Mouse (Mus musculus): ENCODE measurements around the gene Ackr4. TPM values are rescaled to one million over a fixed set of nuclear protein-coding genes. Genes with fewer than 3 reads are reported as not detected.

Gene Ackr4
- polyA plus RNA-seq, 1 experiment from 2014 or later = 1.1 TPM

- Histone ChIP-seq H3K9me3 (ENCODE audit: control insufficient read depth, low read depth, low read length) (no peaks in the 10 kb centered on the region), H3K9ac (replicated peaks; ENCODE audit: low read depth, low read length) (no peak overlapping the region), H3K4me1 (ENCODE audit: control insufficient read depth, insufficient read depth, low read length) (no peaks in the 10 kb centered on the region), H3K4me3 (ENCODE audit: low read depth, low read length) (no peak overlapping the region), H3K27me3 (ENCODE audit: control insufficient read depth, insufficient read depth, low read length) (no peaks in the 10 kb centered on the region), H3K27ac (ENCODE audit: low read length) (no peak overlapping the region), H3K36me3 (ENCODE audit: control insufficient read depth, insufficient read depth, low read length) (peaks cover 80% of the 10 kb centered on the region), H3K4me2 (replicated peaks; ENCODE audit: low read depth, low read length) (no peak overlapping the region)
- WGBS = 88% methylated on average over 6 of the region's 6 CpGs
- no peak for ATAC-seq (ENCODE audit: insufficient number of reproducible peaks, insufficient read depth, low FRiP score, low read depth)
Measured at GRCm38 (mm10) chr9:104051028-104051427, 75.7 kb downstream of the Ackr4 start.

- no peak overlapping the region for H3K4me2 ChIP-seq (replicated peaks; ENCODE audit: low read depth, low read length)
- no peaks in the 10 kb centered on the region for H3K9me3 ChIP-seq (ENCODE audit: control insufficient read depth, low read depth, low read length)
- WGBS = 88% methylated on average over 4 of the region's 4 CpGs
- H3K4me1 ChIP-seq (ENCODE audit: control insufficient read depth, insufficient read depth, low read length) = no peaks in the 10 kb centered on the region
- no peak overlapping the region for H3K4me3 ChIP-seq (ENCODE audit: low read depth, low read length)
- no peak overlapping the region for H3K27ac ChIP-seq (ENCODE audit: low read length)
- H3K9ac ChIP-seq (replicated peaks; ENCODE audit: low read depth, low read length) = no peak overlapping the region
- H3K36me3 ChIP-seq (ENCODE audit: control insufficient read depth, insufficient read depth, low read length) = peaks cover 23% of the 10 kb centered on the region
- H3K27me3 ChIP-seq (ENCODE audit: control insufficient read depth, insufficient read depth, low read length) = no peaks in the 10 kb centered on the region
- ATAC-seq (ENCODE audit: insufficient number of reproducible peaks, insufficient read depth, low FRiP score, low read depth) = no peak
Measured at GRCm38 (mm10) chr9:104043676-104044075, 83.1 kb downstream of the Ackr4 start.

DNA sequence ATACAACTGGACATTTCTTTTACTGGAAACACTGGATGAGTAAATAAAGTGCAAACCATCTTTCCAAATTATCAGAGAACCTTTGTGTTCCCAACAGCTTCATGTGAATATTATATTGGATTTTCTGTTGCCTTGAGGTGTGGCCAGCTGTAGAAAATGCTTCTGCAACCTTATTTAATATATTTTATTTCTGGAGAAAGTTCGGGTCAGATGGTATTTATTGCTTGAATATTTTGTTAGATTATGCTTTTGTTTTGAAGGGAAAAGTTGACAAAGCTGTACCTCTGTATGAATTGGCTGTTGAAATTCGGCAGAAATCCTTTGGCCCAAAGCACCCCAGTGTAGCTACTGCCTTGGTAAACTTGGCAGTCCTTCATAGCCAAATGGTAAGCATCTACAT lies 86.4 kb downstream of the Ackr4 start, which contains the start of gene Gm28305:
Gene Gm28305, plus strand, starts transcription at position 301 of the 400 bp plus-strand sequence.
- H3K9me3 ChIP-seq (ENCODE audit: control insufficient read depth, low read depth, low read length) = no peaks in the 10 kb centered on the region
- no peak within 1 kb of the TSS for H3K4me3 ChIP-seq (ENCODE audit: low read depth, low read length)
- no peak within 1 kb of the TSS for H3K4me2 ChIP-seq (replicated peaks; ENCODE audit: low read depth, low read length)
- WGBS = 67% methylated on average over 2 of the region's 2 CpGs
- peaks cover 8% of the 10 kb centered on the region for H3K36me3 ChIP-seq (ENCODE audit: control insufficient read depth, insufficient read depth, low read length)
- no peak within 1 kb of the TSS for H3K9ac ChIP-seq (replicated peaks; ENCODE audit: low read depth, low read length)
- no peaks in the 10 kb centered on the region for H3K4me1 ChIP-seq (ENCODE audit: control insufficient read depth, insufficient read depth, low read length)
- no peak for ATAC-seq (ENCODE audit: insufficient number of reproducible peaks, insufficient read depth, low FRiP score, low read depth)
- no peaks in the 10 kb centered on the region for H3K27me3 ChIP-seq (ENCODE audit: control insufficient read depth, insufficient read depth, low read length)
- no peak within 1 kb of the TSS for H3K27ac ChIP-seq (ENCODE audit: low read length)

DNA sequence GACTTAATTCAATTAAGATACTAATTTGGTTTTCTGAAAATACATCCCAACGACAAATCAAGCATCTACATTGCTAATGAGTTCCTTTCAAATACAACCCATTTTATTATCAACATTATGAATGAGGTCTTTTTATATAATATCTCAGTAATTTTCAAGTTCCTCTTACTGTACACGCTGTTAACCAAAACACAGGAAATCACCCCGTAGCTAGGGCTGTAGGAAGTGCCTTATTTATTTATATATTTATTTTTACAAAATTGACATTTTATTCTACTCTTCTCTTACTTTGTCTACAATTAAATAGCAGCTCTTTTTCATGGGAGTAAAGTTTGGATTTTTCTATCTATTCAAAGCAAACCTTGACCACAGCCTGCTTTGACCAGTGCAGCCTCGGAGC lies 87.0 kb downstream of the Ackr4 start:
- Histone ChIP-seq H3K36me3 (ENCODE audit: control insufficient read depth, insufficient read depth, low read length) (peaks cover 8% of the 10 kb centered on the region), H3K9me3 (ENCODE audit: control insufficient read depth, low read depth, low read length) (no peaks in the 10 kb centered on the region), H3K4me1 (ENCODE audit: control insufficient read depth, insufficient read depth, low read length) (no peaks in the 10 kb centered on the region), H3K27ac (ENCODE audit: low read length) (no peak overlapping the region), H3K9ac (replicated peaks; ENCODE audit: low read depth, low read length) (no peak overlapping the region), H3K4me2 (replicated peaks; ENCODE audit: low read depth, low read length) (no peak overlapping the region), H3K4me3 (ENCODE audit: low read depth, low read length) (no peak overlapping the region), H3K27me3 (ENCODE audit: control insufficient read depth, insufficient read depth, low read length) (no peaks in the 10 kb centered on the region)
- WGBS = 82% methylated on average over 4 of the region's 4 CpGs
- no peak for ATAC-seq (ENCODE audit: insufficient number of reproducible peaks, insufficient read depth, low FRiP score, low read depth)

DNA sequence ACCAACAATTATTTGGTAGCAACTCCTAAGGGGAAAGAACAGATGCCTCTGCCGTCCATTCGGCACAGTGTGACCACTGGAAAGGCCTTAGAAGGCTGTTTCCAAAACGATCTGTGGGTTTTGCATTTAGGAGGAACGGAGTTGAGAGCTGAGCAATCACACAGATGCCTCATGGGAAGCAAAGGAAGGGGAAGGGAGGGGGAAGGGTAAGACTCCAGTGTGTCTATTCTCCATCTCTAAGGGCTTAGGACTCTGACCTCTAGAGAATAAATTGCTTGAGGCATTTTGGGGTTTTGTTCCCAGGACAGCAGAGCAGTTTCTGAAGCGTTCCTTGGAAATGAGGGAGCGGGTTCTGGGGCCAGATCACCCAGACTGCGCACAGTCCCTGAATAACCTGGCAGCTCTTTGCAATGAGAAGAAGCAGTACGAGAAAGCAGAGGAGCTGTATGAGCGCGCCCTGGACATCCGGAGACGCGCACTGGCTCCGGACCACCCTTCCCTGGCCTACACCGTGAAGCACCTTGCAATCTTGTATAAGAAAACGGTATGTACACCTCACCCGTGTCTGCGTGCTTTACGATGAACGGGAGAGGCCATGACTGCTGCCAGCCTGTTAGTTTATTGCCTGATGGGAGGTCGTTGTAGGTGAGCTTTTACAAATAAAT lies 87.6 kb downstream of the Ackr4 start:
- Histone ChIP-seq H3K9ac (replicated peaks; ENCODE audit: low read depth, low read length) (no peak overlapping the region), H3K4me1 (ENCODE audit: control insufficient read depth, insufficient read depth, low read length) (no peaks in the 10 kb centered on the region), H3K27ac (ENCODE audit: low read length) (no peak overlapping the region), H3K27me3 (ENCODE audit: control insufficient read depth, insufficient read depth, low read length) (no peaks in the 10 kb centered on the region), H3K4me2 (replicated peaks; ENCODE audit: low read depth, low read length) (no peak overlapping the region), H3K4me3 (ENCODE audit: low read depth, low read length) (no peak overlapping the region), H3K36me3 (ENCODE audit: control insufficient read depth, insufficient read depth, low read length) (peaks cover 8% of the 10 kb centered on the region), H3K9me3 (ENCODE audit: control insufficient read depth, low read depth, low read length) (no peaks in the 10 kb centered on the region)
- 91% methylated on average over 21 of the region's 21 CpGs for WGBS
- ATAC-seq (ENCODE audit: insufficient number of reproducible peaks, insufficient read depth, low FRiP score, low read depth) = no peak

DNA sequence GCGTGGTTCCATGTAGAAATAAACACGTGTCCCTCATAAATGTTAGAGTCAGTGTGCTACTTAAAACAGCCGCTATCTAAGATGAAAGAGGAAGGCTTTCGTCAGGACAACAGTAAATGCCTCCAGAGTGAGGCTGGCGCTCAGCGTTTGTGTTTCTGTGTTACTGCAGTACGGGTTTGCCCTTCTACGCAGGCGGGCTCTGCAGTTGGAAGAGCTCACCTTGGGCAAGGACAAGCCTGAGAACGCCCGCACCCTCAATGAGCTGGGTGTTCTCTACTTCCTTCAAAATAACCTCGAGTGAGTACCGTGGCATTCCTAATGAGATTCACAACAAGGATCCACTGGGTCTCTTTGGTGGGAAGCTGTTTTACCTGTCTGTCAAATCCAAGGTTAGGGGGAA lies 88.5 kb downstream of the Ackr4 start:
- no peak overlapping the region for H3K4me3 ChIP-seq (ENCODE audit: low read depth, low read length)
- WGBS = 91% methylated on average over 13 of the region's 13 CpGs

GRCm38 (mm10) chr9:104035261-104036015 lies 91.3 kb downstream of the Ackr4 start:
- Histone ChIP-seq H3K9me3 (ENCODE audit: control insufficient read depth, low read depth, low read length) (no peaks in the 10 kb centered on the region), H3K27ac (ENCODE audit: low read length) (no peak overlapping the region), H3K9ac (replicated peaks; ENCODE audit: low read depth, low read length) (no peak overlapping the region), H3K4me1 (ENCODE audit: control insufficient read depth, insufficient read depth, low read length) (no peaks in the 10 kb centered on the region), H3K27me3 (ENCODE audit: control insufficient read depth, insufficient read depth, low read length) (no peaks in the 10 kb centered on the region), H3K4me3 (ENCODE audit: low read depth, low read length) (no peak overlapping the region), H3K4me2 (replicated peaks; ENCODE audit: low read depth, low read length) (no peak overlapping the region), H3K36me3 (ENCODE audit: control insufficient read depth, insufficient read depth, low read length) (peaks cover 8% of the 10 kb centered on the region)
- WGBS = 51% methylated on average over 24 of the region's 24 CpGs
- no peak for ATAC-seq (ENCODE audit: insufficient number of reproducible peaks, insufficient read depth, low FRiP score, low read depth)

More for the DNA sequence above, 88.5 kb downstream of the Ackr4 start:
- Histone ChIP-seq H3K27me3 (ENCODE audit: control insufficient read depth, insufficient read depth, low read length) (no peaks in the 10 kb centered on the region), H3K36me3 (ENCODE audit: control insufficient read depth, insufficient read depth, low read length) (peaks cover 8% of the 10 kb centered on the region), H3K4me1 (ENCODE audit: control insufficient read depth, insufficient read depth, low read length) (no peaks in the 10 kb centered on the region), H3K27ac (ENCODE audit: low read length) (no peak overlapping the region), H3K9me3 (ENCODE audit: control insufficient read depth, low read depth, low read length) (no peaks in the 10 kb centered on the region), H3K4me2 (replicated peaks; ENCODE audit: low read depth, low read length) (no peak overlapping the region), H3K9ac (replicated peaks; ENCODE audit: low read depth, low read length) (no peak overlapping the region)
- no peak for ATAC-seq (ENCODE audit: insufficient number of reproducible peaks, insufficient read depth, low FRiP score, low read depth)

DNA sequence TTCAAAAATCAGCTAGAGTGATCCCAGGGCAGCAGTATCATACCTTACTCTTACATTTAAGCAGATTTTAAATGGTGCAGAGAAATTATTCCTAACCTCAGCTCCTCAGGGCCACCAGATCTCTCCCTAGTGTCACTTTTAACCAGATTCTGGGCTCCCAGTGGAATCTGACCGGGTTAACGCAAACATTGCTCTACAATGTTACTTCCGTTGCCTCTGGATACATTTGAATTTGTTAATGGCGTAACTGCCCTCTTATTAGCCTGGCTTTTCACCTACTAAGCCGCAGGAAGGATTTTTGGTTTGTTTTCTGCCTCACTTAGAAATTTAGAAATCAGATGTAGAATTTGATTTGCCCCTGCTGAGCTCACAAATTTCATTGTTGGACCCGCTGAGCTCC lies 92.0 kb downstream of the Ackr4 start:
- no peak for ATAC-seq (ENCODE audit: insufficient number of reproducible peaks, insufficient read depth, low FRiP score, low read depth)
- WGBS = 68% methylated on average over 6 of the region's 6 CpGs
- Histone ChIP-seq H3K27me3 (ENCODE audit: control insufficient read depth, insufficient read depth, low read length) (no peaks in the 10 kb centered on the region), H3K9me3 (ENCODE audit: control insufficient read depth, low read depth, low read length) (no peaks in the 10 kb centered on the region), H3K9ac (replicated peaks; ENCODE audit: low read depth, low read length) (no peak overlapping the region), H3K36me3 (ENCODE audit: control insufficient read depth, insufficient read depth, low read length) (peaks cover 8% of the 10 kb centered on the region), H3K4me2 (replicated peaks; ENCODE audit: low read depth, low read length) (no peak overlapping the region), H3K4me1 (ENCODE audit: control insufficient read depth, insufficient read depth, low read length) (no peaks in the 10 kb centered on the region), H3K27ac (ENCODE audit: low read length) (no peak overlapping the region), H3K4me3 (ENCODE audit: low read depth, low read length) (no peak overlapping the region)

Data from stomach, embryonic 14.5 days (tissue).